Mouse (Mus musculus): ENCODE measurements around the gene Rac2. TPM values are rescaled to one million over a fixed set of nuclear protein-coding genes. Genes with fewer than 3 reads are reported as not detected.
A peak's percentile ranks its signal among the peaks of the same experiment; 100 is the strongest.

Gene Rac2
- polyA plus RNA-seq, 1 experiment from 2014 or later, result 8.8 TPM

DNA sequence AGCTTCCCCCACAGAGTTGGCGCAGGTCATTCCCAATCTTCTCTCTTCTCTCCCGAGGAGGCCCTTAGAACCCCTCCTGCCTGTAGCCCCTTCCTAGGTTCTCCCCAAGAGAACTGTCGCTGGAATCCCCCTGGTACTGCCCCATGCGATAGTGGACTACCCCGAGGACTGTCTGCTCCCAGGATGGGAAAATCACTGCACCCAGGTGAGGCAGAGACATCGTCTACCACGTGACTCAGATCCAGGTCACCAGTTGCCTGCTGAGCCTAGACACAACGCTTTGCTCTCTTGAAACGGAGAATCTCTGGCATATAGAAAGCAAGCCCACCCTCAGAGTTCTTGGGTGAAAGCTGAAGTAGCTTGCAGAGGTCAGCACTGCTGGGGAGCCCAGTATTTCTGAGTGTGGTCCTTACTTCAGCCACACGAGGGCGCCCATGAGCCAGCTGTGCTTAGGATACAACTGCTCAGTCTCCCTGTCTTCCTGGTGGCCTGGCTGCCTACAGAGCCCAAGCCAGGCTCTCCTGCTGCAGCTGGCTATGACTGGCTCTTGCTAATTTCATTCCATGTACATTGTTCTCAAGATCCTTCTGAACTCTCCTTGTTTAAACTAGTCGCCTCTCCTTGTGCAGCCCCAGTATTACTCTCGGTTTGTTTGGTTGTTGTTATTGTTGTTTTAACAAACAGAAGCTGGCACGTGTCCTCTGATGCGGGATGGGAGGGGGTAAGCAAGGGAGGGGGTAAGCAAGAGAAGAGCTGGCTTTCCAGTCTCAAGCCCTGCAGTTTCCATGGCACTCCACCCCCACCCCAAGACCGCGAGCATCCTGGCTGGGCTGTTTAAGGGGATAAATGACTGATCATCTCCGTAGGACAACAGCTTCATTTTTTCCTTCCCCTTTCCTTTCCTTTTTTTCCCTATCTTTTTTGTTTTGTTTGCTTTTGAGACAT is 14.7 kb upstream of the Rac2 start:
- H3K4me1 ChIP-seq (replicated peaks), result peaks cover 9% of the 10 kb centered on the region; the same call in 1 of the 2 replicates
- H3K27ac ChIP-seq (replicated peaks), result 0 out of 2 replicates have a peak overlapping the region, but pooled peaks have one; percentile 5
- H3K4me2 ChIP-seq, result no peak overlapping the region
- H3K9ac ChIP-seq, result no peak overlapping the region
- ATAC-seq (ENCODE audit: low read depth), result peak; percentile 85
- H3K9me3 ChIP-seq, result peaks cover 5% of the 10 kb centered on the region; the same call in 1 of the 2 replicates
- H3K27me3 ChIP-seq, result no peaks in the 10 kb centered on the region
- 53% methylated on average over 18 of the region's 18 CpGs for WGBS
- no peaks in the 10 kb centered on the region for H3K36me3 ChIP-seq
- no peak overlapping the region for H3K4me3 ChIP-seq

DNA sequence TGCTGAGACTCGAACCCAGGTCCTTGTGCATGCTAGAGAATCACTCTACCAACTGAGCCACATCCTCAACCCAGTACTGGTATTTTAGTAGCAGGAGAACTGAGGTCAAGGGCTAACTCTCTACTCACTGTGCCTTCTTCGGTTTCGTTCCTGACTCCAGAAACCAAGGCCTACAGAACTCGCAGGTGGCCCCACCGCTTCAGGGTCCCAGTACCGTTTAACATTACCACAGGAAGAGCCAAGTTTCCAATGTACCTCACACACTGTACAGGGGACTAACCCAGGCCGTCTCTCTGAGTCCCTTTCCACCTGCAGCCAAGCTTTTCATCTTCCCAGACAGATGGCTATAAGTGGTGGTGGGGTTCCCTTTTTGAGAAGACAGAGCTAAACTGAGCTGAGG is 12.8 kb upstream of the Rac2 start:
- no peaks in the 10 kb centered on the region for H3K27me3 ChIP-seq
- no peak overlapping the region for H3K27ac ChIP-seq (replicated peaks)
- H3K9ac ChIP-seq, result no peak overlapping the region
- no peak for ATAC-seq (ENCODE audit: low read depth)
- H3K4me3 ChIP-seq, result no peak overlapping the region
- WGBS, result 93% methylated on average over 7 of the region's 7 CpGs
- peaks cover 22% of the 10 kb centered on the region for H3K4me1 ChIP-seq (replicated peaks)
- no peaks in the 10 kb centered on the region for H3K36me3 ChIP-seq
- peaks cover 5% of the 10 kb centered on the region; the same call in 1 of the 2 replicates for H3K9me3 ChIP-seq
- H3K4me2 ChIP-seq, result no peak overlapping the region

DNA sequence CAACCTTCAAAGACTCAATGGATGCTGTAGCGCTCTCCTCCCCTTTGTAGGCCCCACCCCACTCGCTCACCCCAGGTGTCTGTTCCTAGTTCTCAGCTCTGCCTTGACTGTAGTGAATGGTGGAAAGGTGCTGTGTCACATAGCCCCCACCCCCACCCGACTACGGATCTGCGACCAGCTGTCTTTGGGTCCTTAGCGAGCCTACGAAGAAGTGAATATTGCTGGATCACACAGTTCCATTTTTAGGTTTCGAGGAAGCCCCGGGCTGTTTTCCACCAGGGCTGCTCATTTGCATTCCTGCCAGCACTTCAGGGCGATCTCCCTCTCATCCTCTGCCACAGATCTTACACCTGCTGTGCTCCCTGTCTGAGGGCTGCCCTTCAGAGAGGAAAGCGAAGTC is 10.8 kb upstream of the Rac2 start:
- WGBS, result 21% methylated on average over 11 of the region's 11 CpGs
- H3K36me3 ChIP-seq, result no peaks in the 10 kb centered on the region
- H3K27me3 ChIP-seq, result no peaks in the 10 kb centered on the region
- H3K9me3 ChIP-seq, result peaks cover 5% of the 10 kb centered on the region; the same call in 1 of the 2 replicates
- H3K27ac ChIP-seq (replicated peaks), result no peak overlapping the region
- H3K4me1 ChIP-seq (replicated peaks), result peaks cover 34% of the 10 kb centered on the region
- no peak overlapping the region for H3K4me3 ChIP-seq
- ATAC-seq (ENCODE audit: low read depth), result no peak
- no peak overlapping the region for H3K4me2 ChIP-seq
- no peak overlapping the region for H3K9ac ChIP-seq

DNA sequence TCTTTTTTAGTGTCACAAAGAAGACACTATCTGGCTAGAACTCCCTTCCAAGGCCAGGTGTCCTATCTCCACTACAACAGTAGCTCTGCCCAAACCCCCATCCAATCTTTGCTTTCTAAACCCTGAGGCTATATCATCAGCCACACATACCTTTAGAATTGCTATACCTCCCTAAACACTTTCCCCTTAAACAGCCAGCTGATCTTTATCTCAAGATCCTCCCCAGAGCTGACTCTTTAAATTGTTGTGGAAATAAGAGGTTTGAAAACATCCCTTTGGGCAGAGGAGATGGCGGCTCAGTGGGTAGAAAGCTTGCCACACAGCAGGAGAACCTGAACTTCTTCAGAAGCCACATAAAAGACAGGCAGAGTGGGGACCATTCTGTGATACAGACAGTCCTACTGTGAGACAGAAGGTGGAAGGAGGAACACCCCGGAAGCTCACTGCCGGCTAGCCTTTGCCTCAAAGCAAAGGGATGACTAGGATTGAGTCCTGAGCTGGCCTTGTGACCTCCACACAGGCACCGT is 3.8 kb upstream of the Rac2 start:
- WGBS, result 55% methylated on average over 4 of the region's 4 CpGs
- ATAC-seq (ENCODE audit: low read depth), result no peak
- H3K9me3 ChIP-seq, result no peaks in the 10 kb centered on the region
- H3K27me3 ChIP-seq, result peaks cover 3% of the 10 kb centered on the region; the same call in 1 of the 2 replicates
- H3K4me3 ChIP-seq, result no peak overlapping the region
- peaks cover 21% of the 10 kb centered on the region for H3K4me1 ChIP-seq (replicated peaks)
- H3K4me2 ChIP-seq, result no peak overlapping the region
- no peak overlapping the region for H3K9ac ChIP-seq
- no peaks in the 10 kb centered on the region for H3K36me3 ChIP-seq
- H3K27ac ChIP-seq (replicated peaks), result no peak overlapping the region

DNA sequence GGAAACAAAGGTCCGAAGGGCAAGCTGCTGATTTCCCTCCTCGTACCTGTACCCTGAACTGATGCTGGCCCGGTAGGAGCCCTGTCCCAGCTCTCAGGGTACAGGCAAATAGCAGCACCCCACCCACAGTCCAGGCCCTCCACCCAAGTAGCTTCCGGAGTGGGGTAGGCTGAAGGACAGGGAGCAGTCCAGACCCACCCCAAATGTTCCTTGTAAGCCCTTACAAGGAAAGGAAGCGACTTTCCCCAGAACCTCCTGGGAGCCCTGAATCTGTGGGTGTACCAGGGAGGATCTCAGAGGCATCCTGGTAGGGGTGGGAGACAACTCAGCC is 348 bp downstream of the Rac2 start:
- Histone ChIP-seq H3K27ac (replicated peaks) (no peak overlapping the region), H3K9me3 (no peaks in the 10 kb centered on the region), H3K4me3 (no peak overlapping the region), H3K36me3 (no peaks in the 10 kb centered on the region), H3K4me2 (no peak overlapping the region), H3K9ac (no peak overlapping the region), H3K27me3 (peaks cover 3% of the 10 kb centered on the region; the same call in 1 of the 2 replicates), H3K4me1 (replicated peaks) (no peaks in the 10 kb centered on the region)
- no peak for ATAC-seq (ENCODE audit: low read depth)
- 91% methylated on average over 5 of the region's 5 CpGs for WGBS

DNA sequence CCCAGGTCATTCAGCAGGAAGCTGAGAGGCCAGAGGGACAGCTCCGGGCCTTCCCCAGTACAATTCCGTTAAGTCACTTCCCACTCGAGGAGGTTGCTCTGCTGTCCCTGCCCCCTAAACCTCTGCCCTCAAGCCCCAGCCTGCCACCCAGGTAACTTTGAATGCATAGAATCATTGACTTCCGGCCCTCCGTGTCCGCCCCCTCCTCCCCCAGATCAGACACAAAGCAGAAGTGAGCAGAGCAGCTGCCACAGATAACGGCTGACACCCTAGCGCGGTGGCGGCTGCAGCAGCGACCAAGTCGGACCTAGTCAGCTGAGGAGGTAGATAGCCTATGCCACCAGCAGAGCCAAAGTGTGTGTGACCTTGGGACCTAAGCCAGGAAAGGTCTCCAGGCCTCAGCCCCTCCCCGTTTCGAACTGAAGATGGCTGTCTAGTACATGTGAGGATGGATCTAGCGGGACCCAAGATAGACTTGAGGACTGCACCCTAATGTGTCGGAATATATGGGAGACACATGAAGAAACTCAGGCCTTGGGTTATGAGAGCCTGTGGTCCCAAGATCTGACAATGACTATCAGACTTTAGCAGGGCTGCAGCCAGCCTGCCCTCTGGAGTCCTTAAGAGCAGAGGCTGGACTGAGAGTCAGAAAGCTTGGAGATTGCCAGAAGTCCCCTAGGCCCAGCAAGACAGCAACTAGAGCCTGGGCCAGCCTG is 871 bp downstream of the Rac2 start:
- H3K36me3 ChIP-seq, result no peaks in the 10 kb centered on the region
- H3K9ac ChIP-seq, result no peak overlapping the region
- H3K4me2 ChIP-seq, result no peak overlapping the region
- WGBS, result 70% methylated on average over 16 of the region's 16 CpGs
- no peak overlapping the region for H3K4me3 ChIP-seq
- ATAC-seq (ENCODE audit: low read depth), result no peak
- H3K27ac ChIP-seq (replicated peaks), result no peak overlapping the region
- no peaks in the 10 kb centered on the region for H3K9me3 ChIP-seq
- H3K27me3 ChIP-seq, result peaks cover 3% of the 10 kb centered on the region; the same call in 1 of the 2 replicates
- no peaks in the 10 kb centered on the region for H3K4me1 ChIP-seq (replicated peaks)

DNA sequence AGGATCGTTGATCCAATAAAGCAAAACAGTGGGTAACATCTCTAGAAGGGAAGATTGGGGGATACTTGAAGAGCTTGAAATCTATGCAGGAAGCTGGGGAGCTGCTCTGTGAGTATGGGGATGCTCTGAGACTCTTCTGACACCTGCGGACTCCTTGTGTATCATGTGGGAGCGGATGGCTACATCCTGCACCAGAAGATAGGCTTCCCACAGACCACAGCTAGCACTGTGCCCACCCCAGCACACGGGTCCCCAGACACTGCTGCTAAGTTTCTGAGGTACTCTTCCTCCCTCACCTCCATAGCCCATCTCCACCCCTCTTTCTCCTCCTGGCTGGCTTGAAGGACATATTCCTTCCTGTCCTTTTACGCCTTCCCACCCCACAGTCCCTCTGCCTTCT is 2.4 kb downstream of the Rac2 start:
- no peak overlapping the region for H3K4me3 ChIP-seq
- no peaks in the 10 kb centered on the region for H3K4me1 ChIP-seq (replicated peaks)
- no peaks in the 10 kb centered on the region for H3K9me3 ChIP-seq
- no peaks in the 10 kb centered on the region for H3K36me3 ChIP-seq
- no peaks in the 10 kb centered on the region for H3K27me3 ChIP-seq
- 96% methylated on average over 5 of the region's 5 CpGs for WGBS
- no peak overlapping the region for H3K9ac ChIP-seq
- ATAC-seq (ENCODE audit: low read depth), result no peak
- no peak overlapping the region for H3K4me2 ChIP-seq
- no peak overlapping the region for H3K27ac ChIP-seq (replicated peaks)

DNA sequence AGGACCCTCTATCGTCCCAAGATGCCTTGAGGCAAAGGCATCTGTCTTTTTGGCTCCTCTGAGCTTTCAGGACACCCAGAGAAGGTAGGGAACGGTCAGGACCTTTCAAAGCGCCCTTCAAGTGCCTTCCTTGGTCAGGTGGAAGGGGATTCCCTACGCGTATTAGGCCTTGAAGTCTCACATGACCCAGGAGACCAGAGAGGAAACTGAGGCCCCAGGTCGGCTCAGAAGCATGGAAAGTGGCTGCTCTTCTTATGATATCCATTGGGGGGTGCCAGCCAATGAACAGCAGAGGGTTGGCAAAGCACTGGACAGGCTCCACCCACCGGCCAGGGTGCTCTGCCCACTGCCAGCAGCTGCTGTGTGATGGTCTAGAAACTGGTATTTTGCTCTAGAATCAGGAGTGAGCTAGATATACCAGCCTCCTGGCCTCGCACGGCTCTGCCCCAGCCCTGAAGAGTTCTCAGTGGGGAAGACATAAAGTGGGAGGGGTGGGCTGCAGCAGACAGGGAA is 4.9 kb downstream of the Rac2 start:
- WGBS, result 76% methylated on average over 9 of the region's 9 CpGs

DNA sequence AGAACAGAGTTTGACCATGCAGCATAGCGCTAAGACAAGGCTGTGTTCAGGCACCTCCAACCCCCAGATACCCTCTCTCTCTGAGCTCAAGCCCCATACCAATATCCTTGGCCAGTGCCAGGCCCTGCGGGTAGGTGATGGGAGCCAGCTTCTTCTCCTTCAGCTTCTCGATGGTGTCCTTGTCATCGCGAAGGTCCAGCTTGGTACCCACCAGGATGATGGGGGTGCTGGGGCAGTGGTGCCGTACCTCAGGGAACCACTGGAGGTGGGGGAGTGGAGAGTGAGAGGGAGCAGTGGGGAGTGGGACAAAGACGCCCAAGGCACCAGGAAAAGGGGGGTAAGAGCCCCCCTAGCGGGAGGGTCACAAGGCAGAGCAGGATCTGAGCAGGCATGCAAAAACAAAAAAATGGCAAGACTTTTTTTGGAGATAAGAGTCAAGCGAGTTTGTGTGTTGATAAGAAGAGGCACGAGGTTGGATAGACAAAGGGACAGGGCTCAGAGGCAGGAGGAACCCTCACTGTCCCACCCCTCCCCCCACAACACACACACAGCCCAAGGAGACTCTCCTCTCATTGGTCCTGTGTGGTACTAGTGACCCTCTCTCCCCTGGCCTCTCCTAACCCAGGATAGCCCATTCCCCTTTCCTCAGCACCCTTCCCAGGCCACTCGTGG is 7.7 kb downstream of the Rac2 start:
- no peak for ATAC-seq (ENCODE audit: low read depth)
- Histone ChIP-seq H3K36me3 (no peaks in the 10 kb centered on the region), H3K9ac (no peak overlapping the region), H3K9me3 (no peaks in the 10 kb centered on the region), H3K4me3 (no peak overlapping the region), H3K4me2 (no peak overlapping the region), H3K4me1 (replicated peaks) (no peaks in the 10 kb centered on the region), H3K27me3 (no peaks in the 10 kb centered on the region), H3K27ac (replicated peaks) (no peak overlapping the region)
- WGBS, result 76% methylated on average over 11 of the region's 11 CpGs

More for the DNA sequence above, 4.9 kb downstream of the Rac2 start:
- Histone ChIP-seq H3K4me3 (no peak overlapping the region), H3K9ac (no peak overlapping the region), H3K4me1 (replicated peaks) (no peaks in the 10 kb centered on the region), H3K4me2 (no peak overlapping the region), H3K36me3 (no peaks in the 10 kb centered on the region), H3K27me3 (no peaks in the 10 kb centered on the region), H3K27ac (replicated peaks) (no peak overlapping the region), H3K9me3 (no peaks in the 10 kb centered on the region)
- no peak for ATAC-seq (ENCODE audit: low read depth)

DNA sequence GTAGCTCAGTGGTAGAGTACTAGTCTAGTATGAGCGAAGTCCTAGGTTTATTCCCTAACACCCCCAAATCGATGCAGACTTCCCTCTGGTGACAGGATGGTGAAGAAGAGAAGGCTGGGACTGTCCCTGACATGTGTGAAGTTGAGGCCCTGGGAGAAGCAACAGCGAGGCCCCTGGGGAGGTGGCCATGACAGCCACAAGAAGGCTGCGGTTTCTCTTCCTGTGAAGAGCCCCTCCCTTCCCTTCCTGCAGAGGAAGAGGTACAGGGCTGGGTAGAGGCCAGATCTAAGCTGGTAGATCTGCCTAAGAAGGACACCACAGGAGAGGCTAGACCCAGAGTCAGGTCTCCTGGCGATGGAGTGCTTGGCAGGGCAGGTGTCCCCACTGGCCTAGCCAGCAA is 8.6 kb downstream of the Rac2 start:
- H3K36me3 ChIP-seq, result no peaks in the 10 kb centered on the region
- H3K9me3 ChIP-seq, result no peaks in the 10 kb centered on the region
- H3K4me3 ChIP-seq, result no peak overlapping the region
- ATAC-seq (ENCODE audit: low read depth), result no peak
- H3K9ac ChIP-seq, result no peak overlapping the region
- H3K27me3 ChIP-seq, result no peaks in the 10 kb centered on the region
- no peak overlapping the region for H3K27ac ChIP-seq (replicated peaks)
- H3K4me2 ChIP-seq, result no peak overlapping the region
- H3K4me1 ChIP-seq (replicated peaks), result no peaks in the 10 kb centered on the region
- WGBS, result 86% methylated on average over 5 of the region's 5 CpGs

DNA sequence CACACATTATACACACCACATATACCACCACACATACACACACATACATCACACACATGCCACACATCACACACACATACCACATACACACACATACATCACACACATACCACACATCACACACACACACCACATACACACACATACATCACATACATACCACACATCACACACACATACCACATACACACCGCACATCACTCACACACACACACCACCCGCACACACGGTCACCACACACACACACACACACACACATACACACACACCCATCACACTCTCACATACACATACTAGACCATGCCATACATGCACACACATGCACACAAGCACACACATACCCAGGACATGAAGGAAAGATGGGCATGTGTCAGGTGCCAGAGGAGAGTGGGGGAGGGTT is 9.2 kb downstream of the Rac2 start:
- H3K9me3 ChIP-seq, result no peaks in the 10 kb centered on the region
- no peak for ATAC-seq (ENCODE audit: low read depth)
- no peak overlapping the region for H3K9ac ChIP-seq
- no peaks in the 10 kb centered on the region for H3K36me3 ChIP-seq
- no peak overlapping the region for H3K4me3 ChIP-seq
- H3K27ac ChIP-seq (replicated peaks), result no peak overlapping the region
- no peaks in the 10 kb centered on the region for H3K27me3 ChIP-seq
- 97% methylated on average over 3 of the region's 3 CpGs for WGBS
- H3K4me2 ChIP-seq, result no peak overlapping the region
- no peaks in the 10 kb centered on the region for H3K4me1 ChIP-seq (replicated peaks)

Data from neural tube, embryonic 13.5 days (tissue).